Mouse (Mus musculus) ZHBTc4 (cell line): Measurements from ENCODE around the gene Scyl1.
A peak's percentile ranks its signal among the peaks of the same experiment; 100 is the strongest.
"Not testable (repeated sequence)": the region's sequence is repeated elsewhere in the genome, so short reads cannot be mapped to it uniquely, and the experiment has no call there.

ENCODE experiments used
- DNase-seq: peaks from one replicate; pipeline ENCODE4 v3.0.0-alpha.2; 2011; ENCODE audit warnings: low read depth, low spot score

Scyl1 gene

DNA sequence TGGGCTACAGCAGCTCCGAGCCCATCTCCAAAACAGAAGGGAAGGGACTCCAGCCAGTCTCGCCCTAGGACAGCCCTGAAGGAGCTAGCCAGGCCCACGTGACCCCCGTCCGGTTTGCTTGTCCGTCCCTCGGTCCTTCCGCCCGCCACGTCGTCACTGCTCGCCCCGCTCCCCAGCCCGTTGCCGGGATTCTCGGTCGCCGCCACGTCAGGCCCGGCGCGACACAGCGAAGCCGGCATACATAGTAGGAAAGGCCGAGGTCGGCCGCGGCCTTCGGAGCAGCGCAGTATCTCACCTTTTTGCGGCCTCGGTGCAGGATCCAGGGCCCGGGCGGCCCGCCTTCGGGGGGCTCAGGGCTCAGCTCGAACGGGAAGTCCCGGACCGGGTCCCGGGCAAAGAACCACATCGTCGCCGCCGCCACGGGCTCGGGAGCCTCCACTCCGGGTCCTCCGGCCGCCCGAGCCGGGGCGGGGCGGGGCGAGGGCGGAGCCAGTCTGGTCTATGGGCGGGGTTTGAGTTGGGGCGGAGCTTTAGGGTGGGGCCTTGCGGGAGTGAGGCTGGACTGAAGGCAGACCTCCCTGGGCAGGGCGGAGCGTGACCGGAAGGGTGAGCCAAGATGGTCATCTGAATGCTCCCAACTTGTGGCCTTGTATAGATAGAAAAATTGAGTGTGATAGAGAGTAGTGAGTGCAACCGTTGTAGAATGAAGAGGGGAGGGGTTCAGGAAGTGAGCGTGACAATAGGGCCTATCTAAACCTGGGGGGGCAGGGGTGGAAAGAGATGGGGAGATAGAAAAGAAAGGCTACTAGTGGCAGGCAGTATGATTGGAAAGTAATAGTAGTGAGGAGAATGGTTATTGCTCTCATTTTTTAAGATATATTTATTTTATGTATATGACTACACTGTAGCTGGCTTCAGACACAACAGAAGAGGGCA, at the start of gene Scyl1:
Gene Scyl1, minus strand, starts transcription at position 495 of the 936 bp plus-strand sequence.
- peak; percentile 85 for DNase-seq

DNA sequence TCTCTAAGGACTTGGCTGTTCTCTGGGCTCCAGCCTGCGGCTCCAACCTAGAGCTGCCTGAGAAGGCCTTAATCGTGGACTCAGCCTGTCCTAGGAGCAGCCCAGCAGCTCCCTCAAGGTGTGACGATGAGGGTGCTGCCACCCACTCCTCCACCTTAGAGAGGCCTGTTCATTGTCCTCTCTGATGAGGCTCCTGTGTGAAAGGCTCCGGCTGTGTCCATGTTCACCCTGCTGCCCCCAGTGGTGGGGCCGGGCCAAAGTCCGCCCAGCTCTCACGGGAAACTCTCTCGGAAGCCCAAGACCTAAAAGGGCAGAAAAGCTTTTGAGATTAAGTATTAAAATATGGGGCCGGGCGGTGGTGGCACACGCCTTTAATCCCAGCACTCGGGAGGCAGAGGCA, 48.3 kb upstream of the Scyl1 start:
- no peak for DNase-seq

DNA sequence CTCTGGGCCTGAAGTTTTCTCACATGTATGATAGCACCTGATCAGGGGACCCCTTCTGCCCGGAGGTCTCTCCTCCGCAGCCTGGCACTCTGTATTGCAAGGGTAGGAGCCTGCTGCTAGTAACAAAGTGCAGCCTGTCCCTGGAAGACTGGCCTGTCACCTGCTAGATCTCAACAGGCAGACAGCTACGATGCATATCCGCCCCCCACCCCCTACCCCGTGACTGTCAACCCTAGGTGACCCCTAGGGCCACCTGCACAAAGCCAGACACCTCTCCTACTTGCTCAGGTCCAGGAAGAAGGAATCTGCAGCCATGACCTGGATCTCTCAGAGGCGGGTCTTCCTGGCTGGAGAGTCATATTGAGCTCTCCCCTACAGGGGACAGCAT, 47.4 kb upstream of the Scyl1 start:
- DNase-seq = no peak

DNA sequence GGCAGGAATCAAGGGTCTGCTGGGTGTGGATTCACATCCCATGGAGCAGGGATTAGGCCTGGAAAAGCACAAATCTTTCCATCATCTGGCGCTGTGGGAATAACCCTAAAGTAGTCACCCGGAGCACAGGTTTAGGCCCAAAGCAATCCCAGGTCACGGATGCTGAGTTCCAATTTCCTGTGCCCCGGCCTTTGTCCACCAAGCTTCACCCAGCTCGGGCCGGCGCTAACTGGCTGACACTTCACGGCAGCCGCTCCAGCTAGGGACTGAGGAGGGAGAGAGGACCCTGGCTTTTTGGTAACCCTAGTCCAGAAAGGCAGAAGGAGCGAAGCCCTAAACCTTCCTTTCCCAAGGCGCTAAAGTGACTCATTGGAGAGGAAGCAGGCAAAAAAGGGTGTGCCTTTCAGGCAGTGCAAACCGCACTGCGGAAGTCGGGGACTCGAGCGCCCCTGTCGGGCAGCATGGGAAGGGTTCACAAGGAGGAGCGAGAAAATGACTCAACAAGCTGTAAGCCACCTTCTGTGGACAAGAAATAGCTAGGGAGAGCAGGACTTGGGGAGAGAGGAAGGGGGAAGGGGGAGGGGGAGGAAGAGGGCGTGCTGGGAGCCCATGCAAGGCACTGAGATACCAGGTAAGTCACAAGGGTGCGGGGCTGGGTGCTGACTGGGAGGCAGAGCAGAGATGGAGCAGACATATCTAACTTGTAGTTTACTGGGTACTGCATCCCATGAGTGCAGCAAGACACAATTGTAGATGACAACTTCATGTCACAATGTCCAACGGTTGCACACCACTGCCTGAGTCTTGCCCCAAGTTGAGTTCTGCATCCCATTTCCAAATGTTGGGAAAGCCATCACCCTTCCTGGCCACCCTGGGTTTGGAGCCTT, 46.7 kb upstream of the Scyl1 start:
- DNase-seq = peak; percentile 96

DNA sequence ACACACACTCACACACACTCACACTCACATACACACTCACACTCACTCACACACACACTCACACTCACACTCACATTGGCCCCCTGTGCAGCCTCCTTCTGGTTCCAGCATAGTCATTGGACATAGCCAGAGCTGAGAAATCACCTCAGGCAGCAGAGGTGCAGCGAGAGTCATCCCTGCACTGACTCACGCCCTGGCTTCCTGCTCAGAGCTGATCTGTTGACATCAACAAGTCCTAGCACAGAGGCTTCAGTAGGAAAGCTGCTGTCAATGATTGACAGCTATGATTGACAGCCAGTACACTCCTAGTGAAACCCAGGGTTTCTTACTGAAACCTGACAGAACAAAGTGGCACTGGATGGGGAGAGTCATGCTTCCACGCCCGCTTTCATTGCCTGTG, 44.7 kb upstream of the Scyl1 start:
- no peak for DNase-seq

DNA sequence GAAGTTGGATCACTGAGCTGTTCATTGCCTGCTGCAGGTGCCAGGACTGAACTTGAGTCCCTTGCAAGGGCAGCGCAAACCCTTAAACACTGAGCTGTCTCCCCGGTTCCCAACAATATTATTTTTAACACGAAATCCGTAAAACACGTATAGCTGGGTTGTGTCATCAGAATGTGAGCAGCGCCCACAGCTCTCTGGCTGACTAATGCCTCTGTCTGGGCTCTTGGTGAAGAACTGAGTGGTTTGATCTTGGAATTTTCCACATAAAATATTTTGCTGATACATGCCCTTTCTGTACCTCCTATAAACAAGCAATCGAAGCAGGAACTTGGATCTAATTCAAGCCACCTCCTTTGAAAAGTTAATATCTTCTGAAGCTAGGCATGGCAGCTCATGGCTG, 43.8 kb upstream of the Scyl1 start:
- DNase-seq = no peak

DNA sequence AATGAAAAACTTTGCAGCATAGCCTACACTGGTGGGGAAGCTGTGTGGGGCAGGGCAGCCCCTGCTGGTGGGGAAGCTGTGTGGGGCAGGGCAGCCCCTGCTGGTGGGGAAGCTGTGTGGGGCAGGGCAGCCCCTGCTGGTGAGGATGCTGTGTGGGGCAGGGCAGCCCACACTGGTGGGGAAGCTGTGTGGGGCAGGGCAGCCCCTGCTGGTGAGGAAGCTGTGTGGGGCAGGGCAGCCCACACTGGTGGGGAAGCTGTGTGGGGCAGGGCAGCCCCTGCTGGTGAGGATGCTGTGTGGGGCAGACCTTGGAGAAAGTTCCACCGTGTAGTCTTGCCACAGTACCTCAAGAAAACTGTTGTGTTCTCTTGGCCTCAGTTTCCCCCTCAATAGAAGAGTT, 42.8 kb upstream of the Scyl1 start:
- not testable (repeated sequence) for DNase-seq

DNA sequence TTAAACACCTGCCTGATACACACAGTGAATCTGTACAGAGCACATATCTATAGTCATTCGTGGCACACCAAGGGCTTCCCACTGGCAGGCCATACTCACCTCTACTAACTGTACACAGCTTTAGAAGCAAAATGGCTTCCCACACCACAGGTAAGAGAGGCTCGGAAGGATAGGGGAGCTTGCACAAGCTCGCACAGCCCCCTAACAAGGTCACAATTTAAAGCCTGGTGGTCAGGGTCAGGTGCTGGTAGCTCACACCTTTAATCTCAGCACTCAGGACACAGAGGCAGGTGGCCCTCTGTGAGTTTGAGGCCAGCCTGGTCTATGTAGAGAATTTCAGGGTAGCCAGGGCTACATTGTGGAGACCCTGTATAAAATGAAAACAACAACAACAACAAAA, 42.3 kb upstream of the Scyl1 start:
- no peak for DNase-seq

DNA sequence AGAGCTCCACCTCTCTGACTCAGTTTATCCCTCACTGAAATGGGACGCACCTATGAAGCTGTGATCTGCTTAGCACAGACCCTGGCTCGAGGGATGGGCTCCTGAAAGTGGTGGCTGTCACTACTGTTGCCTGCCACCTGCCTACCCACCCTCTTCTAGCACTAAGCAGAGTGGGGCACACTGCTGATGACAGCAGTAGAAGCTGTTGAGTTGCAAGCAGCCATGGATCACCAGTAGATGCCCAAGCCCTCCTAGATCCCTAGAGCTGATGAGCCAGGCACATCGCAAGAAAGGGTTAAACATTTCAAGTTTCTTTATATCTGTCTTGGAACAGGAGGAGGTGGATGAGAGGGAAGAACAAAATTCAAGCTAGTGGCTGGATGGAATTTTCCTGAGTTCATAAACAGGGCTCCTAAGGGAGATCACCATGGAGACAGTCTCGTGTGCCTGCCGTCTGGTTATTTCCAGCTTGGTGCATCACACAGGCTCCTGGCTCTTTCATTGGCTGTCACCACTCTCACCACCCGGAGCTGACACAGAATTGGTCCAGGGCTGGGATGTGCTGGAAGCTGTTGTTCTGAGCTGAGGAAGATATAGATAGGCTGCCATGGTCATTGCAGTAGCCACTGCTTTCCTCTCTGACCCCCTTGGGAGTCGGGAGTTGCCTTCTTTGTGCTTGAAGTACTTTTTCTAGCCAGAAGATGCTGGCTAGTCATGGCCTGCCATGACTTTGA, 40.7 kb upstream of the Scyl1 start:
- peak; percentile 75 for DNase-seq

DNA sequence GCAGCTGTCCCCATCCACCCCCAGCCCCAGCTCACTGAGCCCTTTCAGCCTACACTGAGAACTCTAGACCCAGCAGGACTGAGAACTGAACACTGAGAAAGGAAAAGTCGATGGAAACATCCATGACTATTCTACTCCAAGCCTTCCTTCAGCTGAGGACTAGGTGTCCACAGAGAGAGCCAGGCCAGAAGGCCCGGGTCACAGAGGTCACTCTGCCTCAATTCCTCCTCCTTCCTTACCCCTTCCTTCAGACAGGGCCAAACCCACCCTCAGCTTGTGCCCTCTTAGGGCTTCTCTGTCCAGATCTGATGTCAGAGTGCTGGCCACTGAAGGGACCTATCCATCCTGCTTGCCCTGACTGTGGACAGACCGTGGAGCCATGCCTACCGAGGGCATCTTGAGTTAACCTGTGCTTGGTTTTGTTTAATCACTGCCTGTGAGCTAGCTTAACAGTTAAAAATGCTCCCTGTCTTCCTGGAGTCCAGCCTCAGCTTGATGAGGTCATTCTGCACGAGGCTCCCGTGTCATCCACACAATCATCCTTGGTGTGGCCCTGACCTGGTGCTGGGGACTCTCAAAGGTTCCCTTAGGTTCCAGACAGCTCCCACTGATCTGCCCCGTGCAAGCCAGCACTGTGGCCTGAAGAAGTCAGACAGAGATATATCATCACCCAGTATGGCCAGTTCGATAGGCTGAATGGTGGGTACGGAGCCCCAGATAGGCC, 39.8 kb upstream of the Scyl1 start:
- DNase-seq = no peak

DNA sequence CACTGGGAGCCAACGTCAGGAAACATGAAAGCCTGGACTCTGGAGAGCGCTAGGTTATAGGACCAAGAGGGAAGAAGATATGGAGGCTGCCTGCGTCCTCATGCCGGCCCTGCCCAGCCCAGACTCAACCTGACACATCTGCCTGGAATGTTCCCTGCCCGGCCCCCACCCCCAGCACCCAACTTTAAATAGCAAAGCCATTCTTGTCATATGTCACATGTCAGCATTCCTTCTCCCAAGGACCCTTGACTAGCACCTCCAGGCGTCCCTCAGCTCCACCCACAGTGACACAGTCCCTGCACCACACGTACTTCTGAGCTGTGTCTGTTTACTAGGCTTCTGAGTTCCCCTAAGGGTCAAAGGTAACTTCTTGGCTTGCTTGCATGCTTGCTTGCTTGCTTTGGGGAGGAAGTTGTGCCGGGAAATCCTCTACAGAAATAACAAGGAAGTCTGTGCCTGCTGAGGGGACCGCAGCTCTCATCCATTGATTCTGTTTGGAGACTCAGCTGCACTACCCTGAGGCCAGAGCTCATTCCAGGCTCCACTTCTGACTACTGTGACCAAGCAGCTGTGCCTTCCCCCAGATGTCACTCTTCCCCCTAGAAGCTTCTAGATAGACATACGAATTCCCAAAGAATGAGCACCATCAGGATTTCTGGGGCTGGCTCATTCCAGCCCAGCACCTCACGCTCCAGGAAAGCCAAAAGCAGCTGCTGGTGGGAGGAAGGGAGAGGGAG, 39.1 kb upstream of the Scyl1 start:
- DNase-seq = peak; percentile 94

DNA sequence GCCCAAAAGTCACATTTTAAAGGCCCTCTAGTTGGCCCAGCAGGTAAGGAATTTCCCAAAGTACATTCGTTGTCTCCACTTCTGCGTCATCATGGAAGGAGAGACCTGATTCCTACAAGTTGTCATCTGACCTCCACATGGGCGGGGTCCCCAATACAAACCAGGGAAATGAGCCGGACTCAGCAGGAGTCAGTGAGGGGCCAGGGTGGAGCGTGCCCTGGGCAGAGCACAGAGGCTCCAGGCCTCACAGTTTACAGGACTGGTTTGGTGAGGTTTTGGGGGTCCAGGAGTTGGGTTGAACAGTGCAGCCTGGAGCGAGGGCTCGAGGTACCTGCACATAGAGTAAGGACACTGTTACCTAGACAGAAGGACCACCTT, 38.5 kb upstream of the Scyl1 start:
- peak; percentile 93 for DNase-seq

DNA sequence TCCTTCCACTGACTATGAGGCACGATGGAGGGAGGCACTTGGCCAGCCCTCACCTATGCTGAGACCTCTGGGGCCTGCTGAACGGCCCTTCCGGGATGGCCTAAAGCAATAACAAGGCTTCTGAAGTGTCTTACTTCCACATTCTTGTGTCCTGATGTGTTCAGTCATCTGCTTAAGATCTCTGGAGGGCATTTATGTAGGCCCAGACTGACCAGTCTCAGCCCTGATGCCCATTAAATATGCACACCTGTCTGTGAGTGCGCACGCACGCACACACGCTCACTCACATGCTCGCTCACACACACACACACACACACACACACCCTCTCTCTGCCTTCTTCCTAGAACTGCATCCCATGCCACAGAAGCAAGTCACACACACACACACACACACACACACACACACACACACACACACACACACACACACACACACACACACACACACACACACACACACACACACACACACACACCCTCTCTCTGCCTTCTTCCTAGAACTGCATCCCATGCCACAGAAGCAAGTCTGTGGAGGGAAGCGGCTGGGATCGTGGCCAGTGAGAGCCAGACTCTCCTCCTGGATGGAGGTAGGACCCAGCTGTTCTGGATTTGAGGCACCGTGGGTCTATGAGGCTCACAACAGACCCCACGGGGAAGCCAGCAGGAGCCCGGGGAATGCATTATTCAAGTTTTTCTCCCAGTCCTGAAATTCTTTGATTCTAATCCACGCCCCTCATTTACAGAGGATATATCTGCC, 37.9 kb upstream of the Scyl1 start:
- DNase-seq = no peak

DNA sequence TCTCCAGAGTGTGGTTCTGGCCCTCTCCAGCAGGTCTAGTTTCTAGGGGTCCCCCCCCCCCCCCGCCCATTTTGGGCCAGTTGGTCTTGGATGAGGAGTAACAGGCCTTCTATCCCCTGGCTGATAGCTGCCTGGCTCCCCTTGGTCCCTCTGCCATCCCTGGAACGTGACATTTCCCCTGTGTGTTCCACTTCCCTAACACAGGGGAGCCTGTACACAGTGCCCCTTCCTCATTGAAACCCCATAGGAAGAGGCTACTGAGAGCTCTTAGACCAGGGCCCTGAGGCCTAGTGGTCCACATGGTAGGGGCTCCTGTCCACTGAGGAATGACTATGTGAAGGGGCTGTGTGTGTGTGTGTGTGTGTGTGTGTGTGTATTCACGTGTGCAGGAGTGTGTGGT, 36.5 kb upstream of the Scyl1 start:
- DNase-seq = no peak

DNA sequence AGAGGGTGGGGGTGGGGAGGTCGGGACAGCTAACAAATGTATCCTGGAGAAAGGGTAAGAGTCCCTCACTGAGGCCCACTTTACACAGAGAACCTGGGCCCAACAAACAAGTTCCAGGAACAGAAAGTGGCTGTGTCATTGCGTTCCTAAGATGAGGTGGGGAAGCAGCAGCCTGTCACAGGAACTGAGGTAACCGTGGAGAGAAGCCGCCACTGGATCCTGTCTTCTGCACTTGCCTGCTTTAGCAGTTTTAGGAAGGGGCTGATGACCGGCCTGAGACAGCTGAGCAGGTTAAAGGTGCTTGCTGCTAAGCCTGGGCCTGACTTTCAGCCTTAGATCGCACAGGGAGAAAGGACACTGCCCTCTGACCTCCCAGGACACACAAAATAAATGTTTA, 35.6 kb upstream of the Scyl1 start:
- no peak for DNase-seq

DNA sequence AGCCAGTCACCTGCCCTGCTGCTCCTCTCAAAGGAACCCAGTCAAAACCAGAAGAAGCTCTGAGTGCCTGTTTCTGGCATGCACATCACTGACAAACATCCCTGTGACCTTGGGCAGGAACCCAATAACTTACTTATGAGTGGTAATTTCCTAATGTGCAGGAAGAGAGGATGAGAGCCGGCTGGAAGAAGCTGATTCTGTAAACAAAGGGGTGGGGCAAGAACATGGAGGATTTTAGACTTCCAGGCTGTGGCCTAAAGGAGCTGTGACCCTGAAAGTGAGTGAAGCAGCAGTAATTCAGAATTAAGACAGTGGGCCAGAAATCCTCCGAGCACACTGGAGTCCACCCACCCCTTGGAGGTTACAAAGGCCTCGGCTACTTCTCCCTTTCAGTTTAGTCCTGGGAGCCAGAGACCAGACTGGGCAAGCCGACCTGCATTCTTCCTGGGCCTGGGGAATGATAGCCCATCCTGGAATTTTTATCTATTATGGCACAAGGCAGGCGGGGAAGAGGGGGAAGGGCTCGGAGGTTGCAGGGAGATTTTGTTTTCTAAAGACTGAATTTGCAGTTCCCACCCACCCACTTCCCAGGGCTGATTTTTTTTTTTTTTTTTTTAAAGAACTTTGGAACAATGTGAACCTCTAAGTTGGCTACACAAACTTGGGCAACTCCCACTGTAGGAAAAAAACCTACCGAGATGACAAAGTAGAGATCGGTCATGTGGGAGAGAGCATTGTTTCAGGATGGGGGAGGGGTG, 35.0 kb upstream of the Scyl1 start:
- peak; percentile 89 for DNase-seq

DNA sequence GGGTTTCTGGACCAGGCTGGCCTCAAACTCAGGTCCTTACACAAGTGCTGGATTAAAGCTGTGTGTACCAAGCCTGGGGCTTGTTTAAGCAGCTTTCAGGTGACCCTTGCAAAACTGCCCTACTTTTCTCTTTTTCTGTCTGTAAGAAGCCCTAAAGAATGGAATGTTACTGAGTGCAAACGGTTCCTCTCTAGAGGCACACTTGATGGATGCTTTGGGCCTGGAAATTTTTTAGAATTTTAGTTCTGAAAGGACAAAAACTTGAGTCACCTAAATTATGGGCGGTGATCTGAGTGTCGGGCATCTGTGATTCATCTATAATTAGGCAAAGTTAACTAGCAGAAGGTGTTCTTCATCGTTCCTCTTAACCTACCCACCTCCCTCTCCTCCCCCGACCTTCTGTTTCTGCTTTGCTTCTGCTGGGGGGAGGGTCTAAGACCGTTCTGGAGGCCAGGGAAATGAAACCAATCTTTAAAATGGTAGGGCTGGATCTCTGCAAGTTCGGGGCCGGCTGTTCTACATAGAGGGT, 33.2 kb upstream of the Scyl1 start:
- DNase-seq = no peak

DNA sequence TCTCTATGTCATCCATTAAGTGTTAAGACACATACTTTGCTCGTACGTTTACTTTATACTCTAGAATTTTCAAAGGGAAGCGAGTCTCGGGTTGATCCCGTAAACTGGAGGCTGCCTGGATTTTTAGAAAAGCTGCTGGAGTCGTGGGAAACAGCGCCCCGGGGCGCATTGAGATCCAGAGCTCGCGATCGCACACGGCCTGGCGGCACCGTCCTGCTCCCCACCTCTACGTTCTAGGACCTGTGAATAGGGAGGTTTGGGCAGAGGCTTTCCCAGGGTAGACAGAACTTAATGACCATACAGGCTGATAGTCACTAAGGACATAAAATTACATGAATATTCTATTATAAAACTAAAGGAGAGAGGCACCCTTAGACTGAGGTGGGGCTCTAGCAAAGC, 32.7 kb upstream of the Scyl1 start:
- peak; percentile 84 for DNase-seq
